Mouse (Mus musculus) NIH3T3 (cell line): ENCODE measurements at regions not wholly inside any gene's neighbourhood (a gene's known extent, or its start where the extent isn't known, plus 50 kb on each side); places are given as distances from the start of the nearest gene placed in this dataset.

Experiments
- DNase-seq: peaks from one replicate; pipeline ENCODE4 v3.0.0-alpha.2; 2012; ENCODE audit warnings: low read depth

- DNase-seq = peak; percentile 89
Measured at GRCm38 (mm10) chr2:30743976-30744620, 59.4 kb downstream of the 1700001O22Rik start.

DNA sequence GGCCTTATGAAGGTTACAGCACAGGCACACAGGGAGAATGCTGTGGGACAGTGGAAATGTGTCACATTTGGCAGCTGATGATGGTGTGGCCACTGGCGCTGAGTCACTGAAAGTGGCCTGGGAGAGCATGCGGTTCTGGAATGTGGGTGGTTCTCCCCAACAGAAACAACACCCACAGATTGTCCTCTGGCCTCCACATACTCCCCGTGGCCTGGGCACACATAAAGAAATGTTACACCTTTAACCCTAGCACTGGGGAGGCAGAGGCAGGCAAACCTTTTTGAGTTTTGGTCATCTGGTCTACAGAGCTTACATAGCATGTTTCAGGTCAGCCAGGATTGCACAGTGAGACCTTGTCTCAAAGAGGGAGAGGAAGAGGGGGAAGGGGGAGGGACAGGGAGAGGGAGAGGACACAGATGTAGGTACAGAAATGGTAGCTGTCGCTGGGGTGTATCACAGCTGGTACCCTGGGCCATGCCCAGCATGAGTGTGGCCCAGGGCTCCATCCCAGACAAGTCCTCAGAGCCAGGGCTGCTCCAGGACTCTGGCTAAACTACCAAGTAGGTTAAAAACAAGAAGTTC is 60.1 kb downstream of the 1700001O22Rik start:
- DNase-seq = peak; percentile 59

GRCm38 (mm10) chr2:30741450-30741849 is 62.0 kb downstream of the 1700001O22Rik start:
- DNase-seq = peak; percentile 59

DNA sequence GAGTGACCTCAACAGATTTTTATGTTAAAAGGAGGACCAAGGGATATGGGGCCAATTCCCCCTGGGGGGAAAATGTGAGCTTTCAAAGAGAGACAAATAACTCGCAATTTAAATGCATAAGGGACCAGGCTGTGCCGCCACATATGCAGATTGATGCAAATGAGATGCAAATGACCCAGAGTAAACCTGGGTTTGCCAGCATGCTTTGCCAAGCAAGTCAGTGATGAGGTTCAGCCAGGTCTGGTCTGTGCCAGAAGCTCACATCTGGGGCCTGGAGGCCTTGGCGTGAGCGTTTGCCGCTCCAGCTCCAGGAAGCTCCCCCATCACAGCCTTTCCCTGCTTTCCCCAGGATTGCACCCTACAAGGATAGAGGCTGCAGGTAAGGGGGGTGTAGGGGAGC is 65.7 kb downstream of the 1700001O22Rik start:
- no peak for DNase-seq

- DNase-seq = no peak
Measured at GRCm38 (mm10) chr2:30736705-30737104, 66.8 kb downstream of the 1700001O22Rik start.

GRCm38 (mm10) chr2:30736236-30736635 is 67.2 kb downstream of the 1700001O22Rik start:
- no peak for DNase-seq

DNA sequence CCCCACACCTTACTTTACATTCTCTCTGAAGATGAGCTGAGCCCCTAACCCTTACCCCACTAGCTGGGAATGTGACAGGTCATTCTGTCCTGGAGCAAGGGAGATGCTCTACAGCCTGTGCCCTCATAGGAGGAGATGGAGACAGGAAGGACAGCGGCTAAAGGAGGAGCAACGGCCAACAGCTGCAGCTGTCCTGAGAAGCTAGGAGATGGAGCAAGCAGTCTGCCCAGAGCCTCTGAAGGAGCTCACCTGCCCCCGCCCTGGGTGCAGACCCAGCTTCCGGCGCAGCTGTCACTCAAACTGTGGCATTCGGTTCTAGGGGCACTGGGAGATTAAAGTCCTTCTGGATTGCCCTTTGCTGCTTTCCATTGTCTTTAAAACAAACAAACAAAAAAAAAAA is 69.6 kb downstream of the 1700001O22Rik start:
- no peak for DNase-seq

GRCm38 (mm10) chr2:30731832-30732231 is 71.6 kb downstream of the 1700001O22Rik start:
- no peak for DNase-seq

DNA sequence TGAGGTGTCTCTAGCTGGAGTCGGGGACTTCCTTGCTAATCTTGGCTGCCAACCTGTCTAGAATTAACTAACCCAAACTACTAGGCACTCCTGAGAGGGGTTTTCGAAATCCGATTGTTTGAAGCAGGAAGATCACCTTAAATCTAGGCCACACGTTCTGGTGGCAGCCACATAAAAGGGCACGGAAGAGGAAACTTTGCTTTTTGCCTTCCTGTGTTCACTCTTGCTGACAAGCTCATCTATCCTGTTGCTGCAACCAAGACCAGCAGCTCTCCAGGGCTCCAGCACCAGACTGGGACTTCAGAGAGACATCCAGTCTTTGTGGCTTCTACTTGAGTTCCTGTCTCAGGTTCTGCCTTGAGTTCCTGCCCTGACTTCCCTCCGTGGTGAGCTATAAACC is 75.5 kb downstream of the 1700001O22Rik start:
- DNase-seq = no peak

- DNase-seq = no peak
Measured at GRCm38 (mm10) chr2:30725601-30726489, 77.6 kb downstream of the 1700001O22Rik start.

DNA sequence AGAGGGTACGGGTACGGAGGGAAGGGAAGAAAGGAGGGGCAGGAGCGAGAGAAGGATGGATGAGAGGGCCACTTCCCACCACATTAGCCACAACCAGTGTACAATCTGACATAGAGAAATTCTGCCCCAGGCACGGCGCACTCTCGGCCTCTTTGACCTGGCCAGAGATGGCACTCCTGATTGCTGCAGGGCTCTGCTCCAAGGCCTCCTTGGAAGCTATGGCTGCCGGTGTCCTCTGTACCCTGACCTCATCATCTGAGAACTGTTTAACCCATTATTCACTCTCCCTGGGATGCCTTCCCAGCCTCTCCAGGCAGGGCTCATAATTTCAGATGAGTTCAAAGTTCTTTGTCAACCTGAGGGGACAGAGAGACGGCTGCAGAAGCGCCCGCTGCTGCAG is 78.3 kb downstream of the 1700001O22Rik start:
- DNase-seq = no peak

DNA sequence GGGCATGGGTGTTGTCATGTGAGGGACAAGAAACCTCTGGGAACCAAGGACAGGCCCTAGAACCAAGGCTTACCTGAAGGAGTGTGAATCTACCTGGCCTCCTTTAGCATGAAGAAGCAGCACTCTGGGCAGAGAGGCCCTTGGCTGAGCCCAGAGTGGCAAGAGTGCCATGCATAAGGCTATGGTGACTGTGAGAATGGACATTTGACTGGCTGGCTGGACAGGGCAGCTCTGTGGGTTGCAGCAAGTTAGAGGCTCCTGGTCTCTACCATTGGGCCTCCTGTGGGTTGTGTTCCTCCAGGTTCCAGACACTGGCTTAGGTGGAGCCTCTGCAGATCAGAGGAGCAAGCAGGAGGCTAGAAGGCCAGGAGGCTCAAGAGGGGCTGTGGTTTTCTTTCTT is 78.9 kb downstream of the 1700001O22Rik start:
- no peak for DNase-seq

- peak; percentile 94 for DNase-seq
Measured at GRCm38 (mm10) chr2:30723059-30723587, 80.3 kb downstream of the 1700001O22Rik start.

DNA sequence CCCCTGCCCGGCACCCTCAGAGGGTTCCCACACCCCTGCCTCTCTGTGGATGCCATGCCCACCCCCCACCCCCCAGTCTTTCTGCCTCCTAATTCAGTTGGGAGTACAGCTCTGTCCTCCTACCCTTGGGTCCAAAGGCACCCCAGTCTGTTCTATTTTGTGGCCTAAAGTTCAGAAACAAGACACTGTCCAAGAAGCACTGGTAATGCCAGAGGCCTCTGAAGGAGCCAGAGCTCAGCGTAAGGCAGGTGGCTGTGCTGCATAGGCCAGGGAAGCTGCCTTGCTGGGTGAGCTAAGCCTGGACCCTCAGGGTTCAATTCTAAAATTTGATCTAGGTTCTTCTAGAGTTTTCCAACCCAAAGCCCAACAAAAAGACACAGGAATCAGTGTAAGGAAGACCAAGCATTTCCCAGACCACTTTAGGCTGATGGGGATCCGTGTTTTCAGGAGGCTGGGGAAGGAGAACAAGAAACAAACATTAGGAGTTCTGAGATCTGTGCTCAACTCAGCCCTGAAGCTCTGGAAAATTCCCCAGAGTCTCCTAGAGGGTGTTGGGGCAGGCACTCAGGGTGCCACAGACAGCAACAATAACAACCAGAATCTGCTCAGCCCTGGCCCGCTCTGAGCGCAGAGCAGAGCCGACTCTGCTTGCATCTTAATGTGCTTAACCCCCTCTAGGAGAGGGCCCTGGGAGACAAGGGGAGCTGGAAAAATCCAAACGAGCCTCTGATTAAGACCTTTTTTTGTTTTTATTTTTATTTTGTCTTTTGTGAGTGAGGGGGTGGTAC is 81.0 kb downstream of the 1700001O22Rik start:
- peak; percentile 30 for DNase-seq

GRCm38 (mm10) chr2:30721473-30722262 is 81.8 kb downstream of the 1700001O22Rik start:
- DNase-seq = peak; percentile 58

GRCm38 (mm10) chr2:30721048-30721461 is 82.4 kb downstream of the 1700001O22Rik start:
- DNase-seq = no peak

DNA sequence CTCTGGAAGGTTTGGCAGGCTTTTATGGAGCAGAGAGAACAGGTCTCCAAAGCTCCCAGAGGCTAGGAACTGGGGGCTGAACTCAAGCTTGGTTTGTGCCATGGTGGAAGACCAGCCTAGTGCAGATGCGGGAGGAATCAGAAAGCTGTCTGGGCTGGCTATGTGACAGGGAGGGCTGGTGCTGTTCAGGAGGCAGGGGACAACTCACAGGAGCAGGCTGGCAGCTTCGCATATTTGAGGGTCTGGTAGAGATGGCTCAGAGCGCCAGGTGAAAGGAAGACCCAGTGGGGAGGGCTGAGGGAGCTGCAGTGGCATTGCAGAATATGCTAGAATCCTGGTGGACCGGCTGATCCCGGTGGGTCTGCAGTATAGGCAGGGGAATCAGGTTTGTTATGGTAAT is 83.2 kb downstream of the 1700001O22Rik start:
- DNase-seq = no peak

GRCm38 (mm10) chr2:30719611-30720290 is 83.7 kb downstream of the 1700001O22Rik start:
- DNase-seq = peak; percentile 71

DNA sequence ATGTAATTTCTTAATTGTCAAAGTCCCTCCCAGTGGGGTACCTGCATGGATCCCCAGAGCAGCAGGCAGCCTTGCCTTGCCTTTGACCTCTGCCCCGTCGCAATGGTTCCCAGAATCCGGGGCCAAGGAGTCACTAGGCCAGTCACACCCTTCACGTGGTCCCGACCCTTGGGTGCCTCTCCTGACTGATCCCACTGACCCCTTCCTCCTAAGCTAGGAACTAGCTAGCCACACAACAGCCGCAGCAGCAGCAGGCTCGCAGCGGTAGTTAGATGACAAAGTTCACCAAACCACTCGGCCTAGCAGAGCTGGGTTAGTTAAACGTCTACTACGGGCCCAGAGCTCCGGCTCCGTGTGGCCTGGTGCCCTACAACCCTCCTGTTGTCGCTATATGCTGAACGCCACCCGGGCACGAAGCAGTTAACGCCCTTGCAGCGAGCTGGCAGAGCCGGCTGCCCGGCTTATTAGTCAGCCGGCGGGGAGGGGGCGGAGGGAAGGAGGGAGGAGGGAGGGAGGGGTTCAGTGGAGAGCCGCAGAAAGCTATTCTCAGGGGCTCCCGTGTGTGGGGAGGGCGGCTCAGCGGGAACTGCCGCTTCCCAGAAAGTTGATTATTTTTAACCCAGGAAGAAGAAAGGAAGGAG is 84.6 kb downstream of the 1700001O22Rik start:
- DNase-seq = peak; percentile 96

- DNase-seq = peak; percentile 94
Measured at GRCm38 (mm10) chr2:30718329-30718675, 85.2 kb downstream of the 1700001O22Rik start.
